Mouse (Mus musculus) kidney, adult 11 months (tissue): ENCODE measurements around the gene Slfn5.
A peak's percentile ranks its signal among the peaks of the same experiment; 100 is the strongest.
"Not testable (repeated sequence)": the region's sequence is repeated elsewhere in the genome, so short reads cannot be mapped to it uniquely, and the experiment has no call there.

Source experiments
- DNase-seq: peaks from one replicate; pipeline ENCODE4 v3.0.0; 2022

Gene Slfn5

DNA sequence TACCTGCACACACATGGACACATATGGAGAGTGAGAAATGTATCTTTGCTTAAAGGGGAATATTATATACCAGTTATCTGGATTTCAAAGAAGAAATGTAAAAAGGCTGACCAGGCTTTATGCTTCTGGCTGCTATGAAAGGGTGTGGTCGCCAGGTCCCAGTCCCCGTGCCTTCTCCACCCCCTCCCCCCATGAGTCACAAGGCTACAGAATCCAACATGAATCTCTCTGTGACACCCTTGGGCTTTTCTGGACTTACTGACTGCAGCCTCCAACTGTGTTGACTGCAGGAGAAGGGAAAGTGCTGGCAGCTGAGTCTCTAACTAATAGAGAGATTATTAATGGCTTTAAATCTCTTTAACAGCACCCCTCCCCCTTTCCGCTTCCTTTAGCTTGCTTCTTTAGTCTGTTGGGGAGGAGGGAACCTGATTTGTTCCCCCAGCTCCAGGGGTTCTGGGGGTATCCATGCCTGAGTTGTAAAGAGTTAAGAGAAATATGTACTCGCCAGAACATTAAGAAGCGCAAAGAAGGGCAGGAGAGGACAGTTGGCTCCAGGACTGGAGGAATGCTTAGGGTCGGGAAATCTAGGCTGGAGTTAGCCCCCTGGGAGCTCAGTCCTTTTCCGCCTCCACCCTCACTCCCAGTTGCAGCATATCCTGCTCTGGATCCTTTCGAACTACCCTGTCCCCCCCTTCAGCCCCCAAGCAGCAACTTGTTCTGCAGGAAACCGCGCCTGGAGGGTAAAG is at the start of gene Slfn5:
TSS of gene Slfn5 (plus strand) at position 614 of the 746 bp plus-strand sequence.
- DNase-seq = peak; percentile 72

DNA sequence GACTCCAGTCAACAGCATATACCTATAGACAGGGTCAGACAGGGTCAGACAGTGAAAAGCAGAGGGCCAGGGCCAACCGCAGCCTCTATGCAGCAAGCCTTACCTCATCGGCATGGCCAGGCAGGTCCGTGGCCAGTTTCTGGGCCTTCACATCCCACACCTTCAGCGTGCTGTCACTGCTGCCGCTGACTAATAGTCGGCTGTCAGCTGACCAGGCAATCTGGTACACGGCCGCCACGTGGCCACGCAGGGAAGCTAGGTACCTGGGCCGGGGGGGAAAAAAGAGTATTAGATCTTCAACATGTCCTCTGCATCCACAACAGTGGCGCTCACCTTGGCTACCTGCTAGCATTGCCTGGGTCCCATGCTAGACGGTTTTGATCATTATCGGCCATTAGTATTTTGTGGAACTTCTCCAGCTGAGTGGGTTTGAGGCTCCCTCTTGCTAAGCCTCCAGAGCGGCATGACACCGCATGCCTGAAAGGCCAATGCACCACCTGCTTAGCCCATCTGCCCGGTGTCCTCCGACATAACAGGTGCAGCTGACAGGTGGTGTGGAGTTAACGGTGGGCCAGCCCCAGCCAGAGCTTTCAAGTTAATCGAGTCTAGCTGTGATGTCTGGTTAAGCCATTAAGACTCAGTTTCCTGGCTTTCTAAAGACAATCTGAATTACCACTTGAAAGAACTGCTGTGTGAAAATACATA is 49.4 kb upstream of the Slfn5 start:
- DNase-seq = no peak

DNA sequence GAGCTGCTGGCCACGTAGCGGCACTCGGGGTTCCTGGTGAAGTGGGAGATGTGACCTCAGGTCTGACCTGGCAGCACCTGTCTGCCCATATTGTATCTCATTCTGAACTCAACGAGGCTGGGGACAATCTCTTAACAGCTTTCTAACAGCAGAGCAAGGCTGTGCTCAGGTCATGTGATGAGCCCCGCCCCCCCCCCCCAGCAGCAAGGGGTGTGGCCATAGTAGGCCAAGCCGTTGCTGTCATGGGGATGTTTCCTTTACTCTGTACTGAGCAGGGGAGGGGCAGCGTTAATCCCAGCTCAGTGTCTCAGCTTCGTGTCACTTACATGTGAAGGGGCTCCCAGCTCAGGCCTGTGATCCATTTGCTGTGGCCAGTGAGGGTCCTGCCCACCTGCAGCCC is 46.2 kb upstream of the Slfn5 start:
- DNase-seq = no peak

DNA sequence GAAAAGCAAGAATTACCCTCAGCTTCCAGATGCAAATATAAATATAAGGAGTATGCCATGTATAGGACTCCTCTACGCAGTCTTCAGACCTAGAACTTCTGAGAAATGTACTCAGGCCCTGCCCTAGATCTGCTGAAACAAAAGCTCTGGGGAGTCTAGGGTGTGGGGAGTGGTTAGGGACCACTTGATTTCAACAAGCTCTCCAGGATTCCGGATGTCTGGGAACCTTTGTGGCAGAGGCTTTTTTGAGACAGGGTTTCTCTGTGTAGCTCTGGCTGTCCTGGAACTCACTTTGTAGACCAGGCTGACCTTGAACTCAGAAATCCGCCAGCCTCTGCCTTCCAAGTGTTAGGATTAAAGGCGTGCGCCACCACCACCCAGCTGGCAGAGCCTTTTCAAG is 45.3 kb upstream of the Slfn5 start:
- no peak for DNase-seq

DNA sequence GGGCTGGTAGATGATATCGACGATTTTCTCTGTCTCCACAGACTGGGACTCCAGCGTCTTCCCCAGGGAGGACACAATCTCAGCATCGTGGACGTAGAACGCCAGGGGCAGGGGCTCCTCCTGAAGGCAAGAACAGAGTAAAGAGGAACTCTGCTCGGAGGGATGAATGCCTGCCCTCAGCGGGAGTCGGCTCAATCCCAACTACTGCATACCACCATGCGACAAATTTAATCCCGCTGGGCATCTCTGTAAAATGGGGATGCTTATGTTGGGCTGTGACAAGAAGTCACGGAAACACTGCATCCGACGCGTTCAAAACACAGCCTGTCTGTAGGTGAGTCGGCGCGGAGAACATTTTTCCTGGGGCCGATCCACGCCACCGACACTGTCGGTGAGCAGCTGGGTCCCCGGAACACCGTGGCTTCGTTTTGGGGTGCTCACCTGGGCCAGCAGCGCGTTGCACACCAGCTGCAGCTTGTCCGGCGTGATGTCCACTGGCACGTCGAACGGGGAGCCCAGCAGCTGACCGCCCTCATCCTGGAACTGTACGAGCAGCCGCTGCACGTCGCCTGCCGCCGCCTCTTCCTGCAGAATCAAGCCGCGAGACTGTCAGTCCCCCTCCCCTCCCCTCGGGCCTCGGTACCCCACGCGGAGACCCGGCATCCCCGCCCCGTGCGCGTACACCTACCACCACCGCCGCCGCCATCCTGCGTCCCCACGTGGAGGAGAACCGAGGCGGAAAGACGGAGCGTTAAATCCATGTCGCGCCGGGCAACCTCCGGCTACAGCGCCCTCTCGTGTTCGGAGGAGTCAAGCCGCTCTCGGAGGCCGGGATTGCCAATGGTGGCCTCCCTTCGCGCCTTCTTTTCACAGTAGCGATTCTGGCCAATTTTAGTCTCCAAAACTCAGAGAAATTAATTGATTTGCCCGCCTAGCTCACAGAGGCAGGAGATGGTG is 43.2 kb upstream of the Slfn5 start, which contains the start of gene Nle1:
TSS of gene Nle1 (minus strand) at position 761 of the 957 bp plus-strand sequence.
- peak; percentile 82 for DNase-seq

DNA sequence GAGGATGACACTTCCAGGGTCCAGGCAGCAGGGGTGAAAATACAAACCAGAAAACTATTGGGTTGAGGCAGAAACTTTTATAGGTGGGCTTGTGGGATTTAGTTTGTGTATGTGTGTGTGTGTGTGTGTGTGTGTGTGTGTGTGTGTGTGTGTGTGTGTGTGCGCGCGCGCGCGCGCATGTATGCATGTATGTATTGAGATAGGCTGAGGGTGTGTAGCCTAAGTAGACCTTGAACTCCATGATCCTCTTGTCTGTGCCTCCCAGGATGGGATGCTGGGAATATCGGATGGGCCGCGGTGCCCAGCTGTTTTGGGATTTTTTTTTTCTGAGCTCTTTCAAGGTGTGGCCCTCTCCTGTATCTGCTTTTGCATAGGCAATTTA is 42.5 kb upstream of the Slfn5 start:
- no peak for DNase-seq

DNA sequence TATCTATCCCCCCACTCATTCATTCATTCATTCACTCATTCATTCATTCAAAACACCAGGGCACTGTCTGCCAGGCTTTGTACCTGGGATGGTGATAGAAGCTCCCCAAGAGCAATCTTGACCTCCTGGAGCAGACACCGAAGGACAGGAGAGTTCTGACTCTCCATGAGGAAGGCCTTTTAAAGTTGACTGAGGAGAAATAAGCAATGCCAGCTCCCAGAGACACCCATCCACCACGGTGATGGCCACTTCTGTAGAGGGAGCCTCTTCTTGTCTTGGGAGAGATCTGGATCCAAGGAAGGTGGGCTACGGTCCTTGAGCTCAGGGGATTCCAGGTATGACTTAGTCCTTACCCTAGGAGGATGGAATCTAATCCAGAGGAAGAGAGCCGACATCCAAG is 40.9 kb upstream of the Slfn5 start, which contains the start of gene Unc45b:
TSS of gene Unc45b (plus strand) at position 301 of the 400 bp plus-strand sequence.
- no peak for DNase-seq

DNA sequence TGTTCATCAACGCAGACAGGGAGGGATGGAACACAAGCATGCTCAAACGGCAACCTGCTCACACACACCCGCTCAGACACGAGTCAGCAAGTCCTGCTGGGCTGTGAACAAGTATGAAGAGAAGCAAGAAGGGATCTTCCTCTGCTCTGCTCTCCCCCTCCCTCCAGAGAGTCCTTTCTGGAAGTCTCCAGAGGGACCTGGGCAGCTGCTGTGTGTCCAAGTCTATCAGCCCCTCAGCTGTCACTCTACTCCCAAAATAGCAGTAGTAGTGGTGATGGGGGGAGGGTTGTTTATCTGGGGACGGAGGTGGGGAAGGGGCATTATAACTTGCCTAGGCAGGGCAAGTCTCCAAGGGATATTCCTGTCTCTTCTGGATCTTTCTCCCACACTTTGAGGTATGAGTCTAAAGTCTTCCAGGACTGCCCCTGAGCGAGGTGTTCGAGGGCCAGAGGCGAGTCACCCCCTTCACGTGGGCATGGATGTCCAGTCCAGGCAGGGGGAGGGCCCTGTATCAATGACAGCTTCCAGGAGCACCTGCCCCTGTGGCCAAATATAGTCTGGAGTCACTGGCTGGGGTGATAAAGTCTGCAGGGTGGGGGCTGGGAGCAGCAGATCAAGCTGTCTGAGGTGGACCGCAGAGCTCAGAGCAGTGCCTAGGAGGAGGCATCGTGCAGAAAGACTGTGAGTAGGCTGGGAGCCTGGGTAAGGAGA is 40.3 kb upstream of the Slfn5 start:
- DNase-seq = no peak

DNA sequence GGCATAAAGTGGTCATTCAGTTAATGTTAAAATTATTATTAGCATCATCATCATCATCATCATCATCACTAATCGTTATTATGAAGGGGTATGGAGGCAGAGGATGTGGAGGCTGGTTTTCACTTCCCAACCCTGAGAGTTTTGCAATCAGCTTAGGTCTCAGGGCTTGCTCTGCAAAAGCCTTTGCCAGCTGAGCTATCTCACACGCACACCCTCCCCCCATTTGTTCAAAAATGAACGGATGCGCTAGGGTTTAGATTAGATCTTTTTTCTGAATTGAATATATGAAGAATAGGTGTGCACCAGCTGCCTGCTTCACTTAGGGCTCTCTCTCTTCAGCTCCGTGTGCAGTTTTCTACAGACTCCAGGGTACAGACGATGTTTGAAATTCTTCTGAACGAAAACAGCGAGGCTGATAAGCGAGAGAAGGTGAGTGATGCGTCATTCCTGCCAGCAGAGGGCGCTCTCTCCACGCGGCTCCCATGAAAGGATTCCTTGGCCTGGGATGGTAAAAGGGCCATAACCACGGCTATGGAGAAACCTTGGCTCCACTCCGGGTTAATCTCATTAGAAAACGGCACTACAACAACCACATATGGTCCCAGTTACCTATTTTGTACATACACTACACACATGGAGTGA is 36.3 kb upstream of the Slfn5 start:
- DNase-seq = peak; percentile 39

DNA sequence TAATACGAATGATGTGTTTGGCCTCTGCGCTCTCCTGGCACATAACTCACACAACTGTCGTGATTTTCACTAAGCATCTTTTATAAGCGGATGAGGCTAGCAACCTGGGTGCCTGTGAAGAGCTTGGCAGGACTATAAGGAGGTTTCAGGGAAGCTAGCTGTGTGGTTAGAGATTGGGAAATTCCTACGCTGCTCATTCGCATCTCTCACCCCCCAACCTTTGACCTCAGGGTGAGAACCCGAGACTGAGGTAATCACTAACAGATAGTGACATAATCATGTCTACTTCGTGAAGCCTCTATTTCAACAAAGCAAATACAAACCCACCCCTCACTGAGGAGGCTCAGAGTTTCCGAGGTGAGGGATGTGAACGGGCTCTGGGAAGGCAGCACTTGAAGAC is 30.4 kb upstream of the Slfn5 start:
- no peak for DNase-seq

DNA sequence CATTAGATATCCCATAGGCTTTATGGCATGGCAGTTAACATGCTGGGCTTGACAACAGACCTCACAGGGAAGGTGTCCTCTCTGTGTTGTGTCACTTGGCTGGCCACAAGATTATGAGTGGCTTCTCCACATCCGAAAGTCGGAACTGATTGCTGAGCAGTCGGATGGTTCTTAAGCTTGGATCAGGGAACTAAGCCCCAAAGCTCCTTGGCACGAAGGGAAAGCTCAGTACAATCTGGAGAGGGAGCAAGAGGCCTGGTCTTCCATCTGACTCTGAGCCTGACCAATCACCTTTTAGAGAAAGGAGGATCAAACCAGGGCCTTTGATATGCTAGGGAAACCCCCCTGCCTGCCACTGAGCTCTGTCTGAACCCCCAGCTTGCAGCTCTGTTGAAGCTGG is 29.5 kb upstream of the Slfn5 start:
- no peak for DNase-seq

DNA sequence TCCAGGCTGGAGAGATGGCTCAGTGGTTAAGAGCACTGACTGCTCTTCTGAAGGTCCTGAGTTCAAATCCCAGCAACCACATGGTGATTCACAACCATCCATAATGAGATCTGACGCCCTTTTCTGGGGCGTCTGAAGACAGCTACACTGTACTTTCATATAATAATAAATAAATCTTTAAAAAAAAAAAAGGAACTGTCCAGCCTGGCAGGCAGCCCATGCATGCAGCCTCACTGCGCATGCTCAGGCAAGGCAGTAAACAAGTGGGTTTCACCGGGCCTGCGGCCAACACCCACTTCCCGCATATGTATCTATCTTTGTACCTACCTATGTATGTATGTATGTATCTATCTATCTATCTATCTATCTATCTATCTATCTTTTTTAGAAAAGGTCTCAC is 27.2 kb upstream of the Slfn5 start:
- DNase-seq = not testable (repeated sequence)

DNA sequence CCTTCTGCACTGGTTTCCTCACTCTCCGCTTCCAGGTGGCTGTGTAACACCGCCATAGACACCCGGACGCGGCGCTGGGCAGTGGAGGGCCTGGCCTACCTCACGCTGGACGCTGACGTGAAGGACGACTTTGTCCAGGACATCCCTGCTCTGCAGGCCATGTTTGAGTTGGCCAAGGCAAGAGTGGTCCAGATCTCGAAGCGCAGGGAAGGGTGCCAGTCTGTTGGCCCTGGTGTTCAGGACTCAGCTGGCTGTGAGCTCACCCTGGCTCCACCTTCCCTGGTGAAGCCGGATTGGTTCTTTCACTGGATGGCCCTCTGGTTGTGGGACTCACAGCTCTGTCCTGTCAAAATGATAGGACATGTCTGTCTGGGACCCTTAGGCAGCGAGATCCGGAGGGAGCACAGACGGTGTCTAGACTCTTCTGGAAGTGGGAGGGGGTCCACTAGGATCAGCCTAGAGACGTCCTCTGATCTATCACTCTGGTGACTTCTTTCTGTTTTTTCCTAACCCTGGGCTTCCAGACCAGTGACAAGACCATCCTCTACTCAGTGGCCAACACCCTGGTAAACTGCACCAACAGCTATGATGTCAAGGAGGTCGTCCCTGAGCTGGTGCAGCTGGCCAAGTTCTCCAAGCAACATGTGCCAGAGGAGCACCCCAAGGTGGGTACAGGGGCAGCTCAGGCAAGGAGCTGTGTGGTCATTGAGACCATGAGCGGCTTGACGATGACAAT is 22.1 kb upstream of the Slfn5 start:
- DNase-seq = no peak

DNA sequence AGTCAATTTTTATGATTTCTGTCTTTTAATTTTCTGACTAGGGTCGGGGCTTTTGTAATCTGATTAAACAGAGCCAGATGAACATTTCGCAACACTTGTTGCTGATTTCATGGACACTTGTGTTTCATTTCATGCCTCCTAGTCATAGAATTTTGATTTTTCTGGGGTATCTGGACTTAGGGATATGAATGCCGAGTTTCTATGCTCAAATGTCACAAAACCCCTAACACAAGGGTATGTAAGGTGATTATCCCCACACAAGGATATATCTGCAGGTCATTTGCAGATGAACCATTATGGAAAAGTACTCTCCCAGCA is 21.6 kb upstream of the Slfn5 start:
- DNase-seq = no peak

DNA sequence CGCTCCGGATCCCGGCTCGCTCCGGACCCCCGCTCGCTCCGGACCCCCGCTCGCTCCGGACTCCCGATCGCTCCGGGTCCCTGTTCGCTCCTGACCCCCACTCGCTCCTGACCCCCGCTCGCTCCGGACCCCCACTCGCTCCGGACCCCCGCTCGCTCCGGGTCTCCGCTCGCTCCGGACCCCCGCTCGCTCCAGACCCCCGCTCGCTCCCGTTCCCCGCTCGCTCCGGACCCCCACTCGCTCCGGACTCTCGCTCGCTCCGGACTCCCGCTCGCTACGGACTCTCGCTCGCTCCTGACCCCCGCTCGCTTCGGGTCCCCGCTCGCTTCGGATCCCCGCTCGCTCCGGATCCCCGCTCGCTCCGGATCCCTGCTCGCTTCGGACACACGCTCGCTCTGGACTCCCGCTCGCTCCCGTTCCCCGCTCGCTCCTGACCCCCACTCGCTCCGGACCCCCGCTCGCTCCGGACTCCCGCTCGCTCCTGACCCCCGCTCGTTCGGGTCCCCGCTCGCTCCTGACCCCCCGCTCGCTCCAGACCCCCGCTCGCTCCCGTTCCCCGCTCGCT is 20.7 kb upstream of the Slfn5 start:
- not testable (repeated sequence) for DNase-seq

DNA sequence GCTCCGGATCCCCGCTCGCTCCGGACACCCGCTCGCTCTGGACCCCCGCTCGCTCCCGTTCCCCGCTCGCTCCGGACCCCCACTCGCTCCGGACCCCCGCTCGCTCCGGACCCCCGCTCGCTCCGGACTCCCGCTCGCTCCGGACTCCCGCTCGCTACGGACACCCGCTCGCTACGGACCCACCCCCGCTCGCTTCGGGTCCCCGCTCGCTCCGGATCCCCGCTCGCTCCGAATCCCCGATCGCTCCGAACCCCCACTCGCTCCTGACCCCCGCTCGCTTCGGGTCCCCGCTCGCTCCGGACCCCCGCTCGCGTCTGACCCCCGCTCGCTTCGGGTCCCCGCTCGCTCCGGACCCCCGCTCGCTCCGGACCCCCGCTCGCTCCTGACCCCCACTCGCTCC is 20.0 kb upstream of the Slfn5 start:
- DNase-seq = not testable (repeated sequence)

DNA sequence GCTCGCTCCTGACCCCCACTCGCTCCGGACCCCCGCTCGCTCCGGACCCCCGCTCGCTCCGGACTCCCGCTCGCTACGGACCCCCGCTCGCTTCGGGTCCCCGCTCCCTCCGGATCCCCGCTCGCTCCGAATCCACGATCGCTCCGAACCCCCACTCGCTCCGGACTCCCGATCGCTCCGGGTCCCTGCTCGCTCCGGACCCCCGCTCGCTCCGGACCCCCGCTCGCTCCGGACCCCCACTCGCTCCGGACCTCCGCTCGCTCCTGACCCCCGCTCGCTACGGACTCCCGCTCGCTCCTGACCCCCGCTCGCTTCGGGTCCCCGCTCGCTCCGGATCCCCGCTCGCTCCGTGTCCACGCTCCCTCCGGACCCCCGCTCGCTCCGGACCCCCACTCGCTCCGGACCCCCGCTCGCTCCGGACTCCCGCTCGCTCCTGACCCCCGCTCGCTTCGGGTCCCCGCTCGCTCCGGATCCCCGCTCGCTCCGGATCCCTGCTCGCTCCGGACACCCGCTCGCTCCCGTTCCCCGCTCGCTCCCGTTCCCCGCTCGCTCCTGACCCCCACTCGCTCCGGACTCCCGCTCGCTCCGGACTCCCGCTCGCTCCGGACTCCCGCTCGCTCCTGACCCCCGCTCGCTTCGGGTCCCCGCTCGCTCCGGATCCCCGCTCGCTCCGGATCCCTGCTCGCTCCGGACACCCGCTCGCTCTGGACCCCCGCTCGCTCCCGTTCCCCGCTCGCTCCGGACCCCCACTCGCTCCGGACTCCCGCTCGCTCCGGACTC is 19.3 kb upstream of the Slfn5 start:
- not testable (repeated sequence) for DNase-seq

DNA sequence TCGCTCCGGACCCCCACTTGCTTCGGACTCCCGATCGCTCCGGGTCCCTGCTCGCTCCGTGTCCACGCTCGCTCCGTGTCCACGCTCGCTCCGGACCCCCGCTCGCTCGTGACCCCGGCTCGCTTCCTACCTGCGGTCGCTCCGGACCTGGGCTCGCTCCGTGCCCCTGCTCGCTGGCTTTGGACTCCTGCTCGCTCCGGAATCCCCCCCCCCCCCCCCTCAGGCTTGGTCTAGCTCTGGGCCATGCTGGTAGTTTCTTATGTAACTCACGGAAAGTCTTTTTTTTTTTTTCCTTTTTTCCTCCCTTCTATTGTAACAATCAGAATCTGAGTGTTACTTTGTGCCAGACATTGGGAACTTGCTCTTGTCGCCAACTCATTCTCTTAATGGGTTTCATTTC is 18.0 kb upstream of the Slfn5 start:
- no peak for DNase-seq

DNA sequence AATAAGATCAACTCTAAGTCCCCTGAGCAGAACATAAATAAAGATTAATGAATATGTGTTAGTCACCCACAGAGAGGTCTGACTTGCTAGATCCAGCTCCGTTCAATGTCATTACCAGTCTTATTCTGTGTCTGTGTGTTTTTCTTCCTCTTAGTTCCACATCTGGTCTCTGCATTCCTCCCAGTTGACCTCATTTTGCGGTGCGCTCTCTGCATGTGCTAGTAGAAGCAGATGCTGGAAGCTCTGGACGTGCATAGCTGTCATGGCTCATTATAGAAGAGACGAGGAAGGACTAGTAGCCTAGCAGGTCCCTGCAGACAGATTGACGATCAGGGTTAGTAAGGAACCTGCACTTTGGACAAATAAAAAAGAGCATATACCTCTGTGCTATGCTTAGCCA is 7.8 kb upstream of the Slfn5 start:
- no peak for DNase-seq

DNA sequence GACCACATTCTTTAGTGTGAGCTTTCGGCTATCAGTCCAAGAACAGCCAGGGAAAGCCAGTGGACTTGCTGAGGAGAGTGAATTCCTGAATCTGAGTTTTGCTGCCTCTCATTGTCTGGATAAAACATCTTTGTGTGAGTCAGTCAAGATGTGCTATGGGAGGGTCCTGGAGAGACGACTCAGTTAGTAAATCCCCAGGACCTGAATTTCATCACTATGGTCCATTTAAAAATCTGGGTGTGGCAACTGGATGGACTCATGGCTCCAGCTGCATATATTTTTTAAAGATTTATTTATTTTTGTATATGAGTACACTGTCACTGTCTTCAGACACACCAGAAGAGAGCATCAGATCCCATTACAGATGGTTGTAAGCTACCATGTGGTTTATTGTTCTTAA is 5.5 kb upstream of the Slfn5 start:
- no peak for DNase-seq
